Mouse (Mus musculus) ES-CJ7 (cell line): ENCODE data around the gene Celsr3.

ENCODE experiments used
- DNase-seq: peaks from one replicate; pipeline ENCODE4 v3.0.0; 2011; ENCODE audit warnings: low read depth, low spot score

Celsr3 gene

GRCm38 (mm10) chr9:108854241-108854696 is 28.1 kb downstream of the Celsr3 start:
- peak; percentile 92 for DNase-seq

- DNase-seq: no peak
Measured at GRCm38 (mm10) chr9:108855335-108855734, 29.2 kb downstream of the Celsr3 start.

GRCm38 (mm10) chr9:108858792-108859527 is 32.8 kb downstream of the Celsr3 start:
- DNase-seq: no peak
